Mouse (Mus musculus): ENCODE results near the gene Fgd1. TPM values are rescaled to one million over a fixed set of nuclear protein-coding genes. Genes with fewer than 3 reads are reported as not detected.

The Fgd1 gene
- polyA plus RNA-seq, 1 experiment from 2014 or later = 10.8 TPM

- Histone ChIP-seq H3K9ac (no peak overlapping the region), H3K9me3 (no peaks in the 10 kb centered on the region), H3K27me3 (no peaks in the 10 kb centered on the region), H3K36me3 (no peaks in the 10 kb centered on the region), H3K4me2 (no peak overlapping the region), H3K27ac (no peak overlapping the region), H3K4me1 (peaks cover 32% of the 10 kb centered on the region), H3K4me3 (no peak overlapping the region)
- no peak for ATAC-seq (ENCODE audit: borderline replicate concordance, extremely low read depth, low FRiP score, low TSS enrichment)
- WGBS = 65% methylated on average over 7 of the region's 7 CpGs
Measured at GRCm38 (mm10) chrX:151050337-151050736, 4.4 kb downstream of the Fgd1 start.

DNA sequence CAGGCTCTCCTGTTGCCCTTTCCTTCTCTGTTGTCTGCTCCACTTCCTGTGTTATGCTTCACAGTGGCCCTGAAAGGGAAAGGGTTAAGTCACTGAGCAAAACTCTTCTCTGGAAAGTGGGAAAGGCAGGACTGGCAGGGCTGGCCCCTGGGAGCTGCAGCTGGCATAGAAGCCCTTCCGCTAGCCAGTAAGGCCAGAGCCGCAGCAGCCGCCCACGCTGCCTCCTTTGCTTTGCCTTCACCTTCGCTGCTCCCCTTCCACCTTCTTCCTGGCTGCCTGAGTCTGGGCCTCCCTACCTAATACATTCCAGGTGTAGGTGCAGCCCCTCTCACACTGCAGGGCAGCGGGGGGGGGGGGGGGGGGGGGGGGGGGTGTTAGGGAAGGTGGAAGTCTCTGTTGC is 8.5 kb downstream of the Fgd1 start:
- no peak overlapping the region for H3K9ac ChIP-seq
- H3K36me3 ChIP-seq = no peaks in the 10 kb centered on the region
- peaks cover 23% of the 10 kb centered on the region for H3K4me1 ChIP-seq
- ATAC-seq (ENCODE audit: borderline replicate concordance, extremely low read depth, low FRiP score, low TSS enrichment) = peak; percentile 40; the same call in 1 of the 2 replicates
- no peaks in the 10 kb centered on the region for H3K27me3 ChIP-seq
- peak overlapping the region; percentile 67 for H3K27ac ChIP-seq
- H3K4me2 ChIP-seq = peak overlapping the region; percentile 10
- no peak overlapping the region for H3K4me3 ChIP-seq
- 46% methylated on average over 3 of the region's 6 CpGs for WGBS
- no peaks in the 10 kb centered on the region for H3K9me3 ChIP-seq

DNA sequence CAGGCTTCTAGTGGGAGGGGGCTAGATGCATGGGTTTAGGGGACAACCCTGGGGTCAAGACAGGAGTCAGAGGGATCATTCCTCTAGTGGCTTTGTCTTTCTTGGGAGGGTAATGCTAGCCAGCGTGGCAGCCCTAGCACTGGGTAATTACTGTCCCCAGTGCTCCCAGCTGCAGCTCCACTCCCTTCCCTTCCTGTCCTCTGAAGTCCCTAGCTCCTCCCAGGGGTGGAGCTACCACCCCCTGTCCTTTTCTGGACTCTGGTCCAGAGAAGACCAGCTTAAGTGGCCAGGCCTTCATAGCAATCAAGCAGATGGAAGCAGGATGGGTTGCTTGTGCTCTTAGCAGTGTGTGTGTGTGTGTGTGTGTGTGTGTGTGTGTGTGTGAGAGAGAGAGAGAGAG is 9.6 kb downstream of the Fgd1 start:
- peaks cover 21% of the 10 kb centered on the region for H3K4me1 ChIP-seq
- peak; percentile 79; the same call in 1 of the 2 replicates for ATAC-seq (ENCODE audit: borderline replicate concordance, extremely low read depth, low FRiP score, low TSS enrichment)
- WGBS = 11% methylated on average over 1 of the region's 1 CpGs
- no peaks in the 10 kb centered on the region for H3K9me3 ChIP-seq
- H3K27me3 ChIP-seq = no peaks in the 10 kb centered on the region
- H3K36me3 ChIP-seq = no peaks in the 10 kb centered on the region
- H3K27ac ChIP-seq = no peak overlapping the region
- H3K9ac ChIP-seq = no peak overlapping the region
- no peak overlapping the region for H3K4me2 ChIP-seq
- H3K4me3 ChIP-seq = no peak overlapping the region

DNA sequence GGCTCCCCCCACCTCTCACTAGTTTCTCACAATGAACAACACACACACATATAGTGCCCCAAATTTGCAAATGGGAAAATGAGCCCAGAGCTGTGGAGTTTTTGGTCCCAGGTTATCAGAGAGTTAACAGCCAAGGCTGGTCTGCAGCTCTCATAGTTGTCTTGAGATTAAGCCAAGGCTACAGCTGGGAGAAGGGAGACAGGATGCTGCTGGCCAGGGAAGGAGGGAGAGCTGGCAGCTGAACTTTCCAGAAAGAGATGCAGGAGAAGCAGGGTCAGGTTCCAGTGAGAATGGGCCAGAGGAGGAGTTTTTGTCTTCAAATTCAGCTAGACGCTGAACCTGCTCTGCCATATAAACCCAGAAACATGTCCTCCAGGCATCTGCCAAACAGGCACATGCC is 13.4 kb downstream of the Fgd1 start:
- no peak overlapping the region for H3K27ac ChIP-seq
- ATAC-seq (ENCODE audit: borderline replicate concordance, extremely low read depth, low FRiP score, low TSS enrichment) = no peak
- WGBS = 78% methylated on average over 1 of the region's 1 CpGs

DNA sequence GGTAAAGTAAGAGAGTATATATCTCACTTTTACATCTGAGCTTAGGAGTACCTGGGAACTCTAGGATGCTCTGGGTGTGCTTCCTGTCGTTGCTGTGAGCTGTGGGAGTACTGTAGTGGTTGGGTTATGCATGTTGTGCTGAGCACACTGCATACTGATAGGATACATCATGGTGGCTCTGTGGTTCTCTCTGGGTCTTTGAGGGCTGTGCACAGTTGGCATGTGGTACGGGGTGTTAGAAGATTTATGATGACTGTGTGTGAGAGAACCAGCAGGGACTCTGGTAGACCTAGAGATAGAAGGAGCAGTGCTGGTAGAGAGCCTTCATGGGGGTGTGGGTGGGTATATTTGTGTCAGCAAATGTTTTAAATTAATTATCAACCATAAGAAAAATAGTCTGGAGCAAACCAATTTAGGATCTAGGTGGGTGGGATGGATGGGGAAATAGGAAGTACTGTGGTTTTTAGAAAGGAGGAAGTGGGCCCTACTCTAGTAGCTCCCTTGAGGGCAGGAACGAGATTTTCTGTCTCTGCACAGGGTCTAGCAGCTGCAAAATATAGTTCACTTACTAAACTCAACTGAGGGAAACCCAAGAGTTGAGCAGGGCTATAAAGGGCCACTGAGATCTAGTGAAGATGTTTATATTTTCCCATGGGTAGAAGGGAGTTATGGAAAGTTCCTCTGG is 15.8 kb downstream of the Fgd1 start:
- WGBS = 64% methylated on average over 3 of the region's 3 CpGs
- no peak overlapping the region for H3K27ac ChIP-seq
- no peak overlapping the region for H3K9ac ChIP-seq
- no peaks in the 10 kb centered on the region for H3K9me3 ChIP-seq
- H3K4me1 ChIP-seq = no peaks in the 10 kb centered on the region
- no peaks in the 10 kb centered on the region for H3K27me3 ChIP-seq
- H3K4me2 ChIP-seq = no peak overlapping the region
- H3K36me3 ChIP-seq = no peaks in the 10 kb centered on the region
- ATAC-seq (ENCODE audit: borderline replicate concordance, extremely low read depth, low FRiP score, low TSS enrichment) = no peak
- no peak overlapping the region for H3K4me3 ChIP-seq

More for the DNA sequence above, 13.4 kb downstream of the Fgd1 start:
- Histone ChIP-seq H3K4me3 (no peak overlapping the region), H3K4me2 (no peak overlapping the region), H3K27me3 (no peaks in the 10 kb centered on the region), H3K9ac (no peak overlapping the region), H3K9me3 (no peaks in the 10 kb centered on the region), H3K36me3 (no peaks in the 10 kb centered on the region), H3K4me1 (peaks cover 11% of the 10 kb centered on the region)

- H3K36me3 ChIP-seq = peaks cover 13% of the 10 kb centered on the region
- no peaks in the 10 kb centered on the region for H3K9me3 ChIP-seq
- ATAC-seq (ENCODE audit: borderline replicate concordance, extremely low read depth, low FRiP score, low TSS enrichment) = no peak
- H3K27me3 ChIP-seq = no peaks in the 10 kb centered on the region
- H3K9ac ChIP-seq = no peak overlapping the region
- no peak overlapping the region for H3K27ac ChIP-seq
- H3K4me1 ChIP-seq = no peaks in the 10 kb centered on the region
- H3K4me2 ChIP-seq = no peak overlapping the region
- WGBS = 83% methylated on average over 7 of the region's 7 CpGs
- no peak overlapping the region for H3K4me3 ChIP-seq
Measured at GRCm38 (mm10) chrX:151066071-151066666, 20.2 kb downstream of the Fgd1 start.

DNA sequence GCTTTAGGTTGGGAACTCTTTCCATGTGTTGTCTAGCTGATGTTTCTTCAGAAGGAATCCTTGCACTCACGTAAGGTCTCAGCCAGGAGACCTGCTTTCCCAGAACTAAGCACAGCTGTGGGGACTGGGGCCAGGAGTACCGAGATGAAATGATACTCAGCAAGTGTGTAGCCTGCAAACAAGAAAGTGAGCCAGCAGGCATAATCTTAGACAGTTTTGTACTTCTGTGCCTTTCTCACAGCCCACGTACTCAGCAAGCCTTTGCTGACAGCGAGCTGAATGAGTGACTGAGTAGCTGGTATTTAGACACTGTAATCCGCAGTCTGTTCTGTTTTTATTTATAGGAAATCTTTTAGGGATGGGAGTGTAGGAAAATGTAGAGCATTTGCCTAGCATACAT is 21.9 kb downstream of the Fgd1 start:
- H3K36me3 ChIP-seq = peaks cover 20% of the 10 kb centered on the region
- WGBS = 83% methylated on average over 5 of the region's 5 CpGs
- H3K4me2 ChIP-seq = no peak overlapping the region

GRCm38 (mm10) chrX:151076007-151076406 is 30.1 kb downstream of the Fgd1 start:
- no peak for ATAC-seq (ENCODE audit: borderline replicate concordance, extremely low read depth, low FRiP score, low TSS enrichment)

More for the DNA sequence above, 21.9 kb downstream of the Fgd1 start:
- Histone ChIP-seq H3K9me3 (no peaks in the 10 kb centered on the region), H3K4me1 (no peaks in the 10 kb centered on the region), H3K4me3 (no peak overlapping the region), H3K27me3 (no peaks in the 10 kb centered on the region), H3K9ac (no peak overlapping the region), H3K27ac (no peak overlapping the region)
- ATAC-seq (ENCODE audit: borderline replicate concordance, extremely low read depth, low FRiP score, low TSS enrichment) = no peak

GRCm38 (mm10) chrX:151076941-151077485 is 31.1 kb downstream of the Fgd1 start:
- 0 out of 2 replicates have a peak, but pooled peaks cover 10% of the 10 kb centered on the region for H3K36me3 ChIP-seq
- no peaks in the 10 kb centered on the region for H3K27me3 ChIP-seq
- no peak for ATAC-seq (ENCODE audit: borderline replicate concordance, extremely low read depth, low FRiP score, low TSS enrichment)
- H3K4me1 ChIP-seq = no peaks in the 10 kb centered on the region
- H3K9ac ChIP-seq = no peak overlapping the region
- H3K9me3 ChIP-seq = no peaks in the 10 kb centered on the region
- H3K27ac ChIP-seq = no peak overlapping the region
- H3K4me2 ChIP-seq = no peak overlapping the region
- 82% methylated on average over 4 of the region's 4 CpGs for WGBS
- H3K4me3 ChIP-seq = no peak overlapping the region

More at GRCm38 (mm10) chrX:151076007-151076406, 30.1 kb downstream of the Fgd1 start:
- H3K9ac ChIP-seq = no peak overlapping the region
- H3K27me3 ChIP-seq = no peaks in the 10 kb centered on the region
- 0 out of 2 replicates have a peak, but pooled peaks cover 14% of the 10 kb centered on the region for H3K36me3 ChIP-seq
- H3K4me1 ChIP-seq = no peaks in the 10 kb centered on the region
- 91% methylated on average over 5 of the region's 5 CpGs for WGBS
- no peak overlapping the region for H3K27ac ChIP-seq
- no peak overlapping the region for H3K4me3 ChIP-seq
- no peak overlapping the region for H3K4me2 ChIP-seq
- H3K9me3 ChIP-seq = no peaks in the 10 kb centered on the region

DNA sequence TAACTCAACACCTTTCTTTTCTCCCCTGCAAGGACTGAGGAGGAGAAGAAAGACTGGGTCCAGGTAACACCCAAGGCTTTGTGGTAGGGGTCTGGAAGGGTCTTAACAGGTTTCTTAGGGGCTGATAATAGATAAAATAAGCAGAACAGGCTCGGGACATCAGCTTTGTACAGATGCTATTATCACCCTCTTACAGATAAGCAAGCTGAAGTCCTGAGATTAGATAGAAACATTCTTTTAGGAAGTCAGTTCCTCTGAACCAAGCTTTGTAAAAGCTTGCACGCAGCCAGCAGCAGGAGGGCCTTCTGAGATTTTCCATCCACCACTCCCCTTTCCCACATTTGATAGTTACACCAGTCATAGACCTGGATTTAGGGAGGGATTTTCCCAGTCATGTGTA is 39.6 kb downstream of the Fgd1 start:
- 45% methylated on average over 2 of the region's 2 CpGs for WGBS
- Histone ChIP-seq H3K4me3 (no peak overlapping the region), H3K36me3 (peaks cover 14% of the 10 kb centered on the region), H3K27me3 (no peaks in the 10 kb centered on the region), H3K4me2 (no peak overlapping the region), H3K27ac (no peak overlapping the region), H3K4me1 (no peaks in the 10 kb centered on the region), H3K9me3 (no peaks in the 10 kb centered on the region), H3K9ac (no peak overlapping the region)
- ATAC-seq (ENCODE audit: borderline replicate concordance, extremely low read depth, low FRiP score, low TSS enrichment) = no peak

GRCm38 (mm10) chrX:151087418-151087817 is 41.5 kb downstream of the Fgd1 start:
- Histone ChIP-seq H3K27me3 (no peaks in the 10 kb centered on the region), H3K36me3 (peaks cover 14% of the 10 kb centered on the region), H3K4me2 (no peak overlapping the region), H3K9ac (no peak overlapping the region), H3K4me1 (no peaks in the 10 kb centered on the region), H3K4me3 (no peak overlapping the region), H3K27ac (no peak overlapping the region), H3K9me3 (no peaks in the 10 kb centered on the region)
- ATAC-seq (ENCODE audit: borderline replicate concordance, extremely low read depth, low FRiP score, low TSS enrichment) = no peak
- WGBS = 59% methylated on average over 1 of the region's 1 CpGs

Measured in lung, embryonic 15.5 days (tissue).